Mouse (Mus musculus) heart, adult 8-10 months (tissue): ENCODE data around the gene Arid4a. TPM values are rescaled to one million over a fixed set of nuclear protein-coding genes. Genes with fewer than 3 reads are reported as not detected.

Source experiments
- DNase-seq: peaks from one replicate; pipeline ENCODE4 v3.0.0; 2022; ENCODE audit warnings: low spot score
- total RNA-seq, 4 experiments: library from RNA; stranded (reverse); gene quantifications; 2 replicates each; pipeline ENCODE4 v1.2.4; 2022

The Arid4a gene
- 10 to 100 TPM; 11.1 to 15.3 (median 13.1) TPM for total RNA-seq

GRCm38 (mm10) chr12:71015363-71016210 is at the start of gene Arid4a:
TSS of gene Arid4a (plus strand) at chr12:71015990.
- peak; percentile 100 for DNase-seq

DNA sequence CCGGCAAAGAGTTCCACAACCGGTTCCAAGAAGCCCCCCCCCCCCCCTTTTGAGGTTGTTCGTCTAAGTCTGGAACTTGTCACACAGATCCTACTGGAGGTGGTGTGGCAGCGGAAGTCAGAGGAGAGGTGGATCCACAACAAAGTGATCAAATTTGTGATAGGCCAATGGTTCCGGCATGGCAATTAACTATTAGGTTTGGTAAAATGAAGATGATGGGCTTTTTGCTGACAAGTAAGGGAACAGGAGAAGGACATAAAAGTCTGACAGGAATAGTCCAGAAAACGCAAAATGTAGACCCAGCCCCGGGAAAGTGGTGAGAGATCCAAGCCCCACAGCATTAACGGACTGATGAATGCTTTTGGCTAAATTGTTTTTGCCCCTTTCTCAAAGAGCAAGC is 48.2 kb upstream of the Arid4a start:
- DNase-seq = peak; percentile 21

GRCm38 (mm10) chr12:70968141-70968790 is 47.5 kb upstream of the Arid4a start:
- peak; percentile 85 for DNase-seq

DNA sequence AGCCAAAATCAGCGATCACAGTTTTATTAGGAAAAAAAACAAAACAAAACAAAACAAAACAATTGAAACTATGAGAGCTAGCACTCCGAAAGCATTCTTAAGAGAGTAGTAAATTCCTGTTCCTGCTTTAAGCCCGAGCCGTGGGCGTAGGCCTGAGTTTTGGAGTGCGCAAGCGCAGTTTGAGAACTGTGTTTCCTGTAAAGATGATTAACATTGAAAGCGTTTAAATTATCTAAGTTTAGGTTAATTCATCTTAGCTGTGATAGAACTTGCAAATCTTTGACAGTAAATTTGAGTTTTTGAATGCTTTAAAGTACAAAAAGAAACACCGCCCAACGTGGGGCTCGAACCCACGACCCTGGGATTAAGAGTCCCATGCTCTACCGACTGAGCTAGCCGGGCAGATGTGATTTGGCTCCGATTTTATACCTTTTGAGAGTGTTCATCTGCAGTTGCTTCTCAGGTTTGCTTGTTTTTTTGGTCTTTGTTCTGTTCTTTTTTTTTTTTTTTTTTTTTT is 46.9 kb upstream of the Arid4a start:
- peak; percentile 93 for DNase-seq

- peak; percentile 69 for DNase-seq
These were observed 46.2 kb upstream of the Arid4a start for GRCm38 (mm10) chr12:70969485-70970184.

DNA sequence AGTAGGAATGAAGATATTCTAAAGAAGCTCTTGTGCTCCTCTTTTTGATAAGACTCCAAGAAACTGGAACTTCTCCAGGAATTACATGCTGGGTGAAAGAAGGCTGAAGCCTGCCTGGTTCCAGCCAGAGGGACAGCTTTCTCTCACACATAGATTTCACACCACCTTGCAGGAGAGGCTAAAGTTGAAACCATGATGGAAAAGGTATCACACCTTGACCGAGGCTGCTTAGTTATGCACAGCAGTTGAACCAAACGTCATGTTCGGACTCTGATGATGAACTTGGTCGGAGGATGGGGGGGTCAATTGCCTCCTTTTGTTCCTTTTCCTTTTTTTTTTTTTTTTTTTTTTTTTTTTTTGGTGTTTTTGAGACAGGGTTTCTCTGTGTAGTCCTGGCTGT is 42.0 kb upstream of the Arid4a start:
- no peak for DNase-seq

GRCm38 (mm10) chr12:70974441-70975266 is 41.1 kb upstream of the Arid4a start, which contains the start of gene Psma3:
TSS of gene Psma3 (plus strand) at chr12:70974621.
- peak; percentile 92 for DNase-seq

DNA sequence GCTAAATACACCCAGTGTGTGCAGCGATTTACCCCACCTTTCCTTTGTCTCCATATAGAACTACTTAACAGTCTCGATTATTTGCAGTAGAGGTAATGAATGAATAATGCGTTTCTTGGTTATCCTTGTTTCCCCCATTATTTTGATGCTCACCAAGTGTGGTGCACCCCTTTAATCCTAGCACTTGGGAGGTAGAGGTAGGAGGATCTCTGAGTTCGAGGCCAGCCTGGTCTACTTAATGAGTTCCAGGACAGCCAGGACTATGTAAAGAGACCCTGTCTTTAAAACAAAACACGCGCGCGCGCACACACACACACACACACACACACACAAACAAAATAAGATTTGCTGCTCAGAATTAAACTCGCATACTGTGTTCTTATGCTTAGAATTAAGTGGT is 40.4 kb upstream of the Arid4a start:
- no peak for DNase-seq

- DNase-seq = no peak
These were observed 39.9 kb upstream of the Arid4a start for GRCm38 (mm10) chr12:70975891-70976290.

DNA sequence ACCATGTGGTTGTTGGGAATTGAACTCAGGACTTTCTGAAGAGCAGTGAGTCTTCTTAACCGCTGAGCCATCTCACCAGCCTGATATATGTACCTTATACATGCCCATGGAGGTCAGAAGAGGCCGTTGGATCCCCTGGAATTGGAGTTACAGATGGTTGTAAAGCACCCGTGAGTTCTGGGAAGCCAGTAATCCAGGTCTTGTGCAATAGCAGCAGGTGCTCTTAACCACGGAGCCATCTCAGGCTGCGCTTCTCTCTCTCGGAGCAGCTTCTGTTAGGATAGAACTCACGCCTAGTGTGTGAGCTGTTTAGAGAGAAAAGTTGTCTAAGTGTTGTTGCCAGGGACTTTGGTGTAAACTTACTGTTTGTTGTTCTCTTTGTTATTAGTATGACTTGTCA is 37.4 kb upstream of the Arid4a start:
- no peak for DNase-seq

DNA sequence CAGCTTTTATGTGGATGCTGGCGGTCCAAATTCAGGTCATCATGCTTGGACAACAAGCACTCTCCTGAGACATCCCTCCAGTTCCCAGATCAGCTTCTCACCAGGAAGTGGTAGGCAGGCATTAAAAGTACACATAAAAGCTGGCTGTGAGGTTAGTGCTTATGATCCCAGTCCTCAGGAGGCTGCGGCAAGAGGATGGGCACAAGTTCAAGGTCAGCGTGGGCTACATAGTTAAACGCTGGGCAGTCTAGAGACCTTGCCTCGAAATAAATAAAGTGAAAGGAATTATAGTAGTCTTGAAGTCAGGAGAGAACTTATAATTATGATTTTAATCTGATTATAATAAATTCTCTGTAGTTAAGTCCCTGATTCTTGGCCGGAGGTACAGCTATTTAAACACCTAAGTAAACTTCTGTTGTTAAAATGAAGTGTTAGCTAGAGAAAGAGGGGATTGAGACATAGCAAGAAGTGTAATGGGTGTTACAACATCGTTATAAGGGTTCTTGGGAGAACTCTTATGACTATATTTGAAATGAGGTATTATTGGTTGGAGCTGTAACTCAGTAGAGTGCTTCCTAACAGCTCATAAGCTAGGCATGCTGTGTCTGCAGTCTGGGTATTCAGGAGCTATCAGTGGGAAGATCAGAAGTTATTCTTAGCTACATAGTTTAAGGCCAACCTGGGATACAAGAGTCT is 30.8 kb upstream of the Arid4a start:
- no peak for DNase-seq

- DNase-seq = no peak
These were observed 18.6 kb upstream of the Arid4a start for GRCm38 (mm10) chr12:70997225-70997624.

DNA sequence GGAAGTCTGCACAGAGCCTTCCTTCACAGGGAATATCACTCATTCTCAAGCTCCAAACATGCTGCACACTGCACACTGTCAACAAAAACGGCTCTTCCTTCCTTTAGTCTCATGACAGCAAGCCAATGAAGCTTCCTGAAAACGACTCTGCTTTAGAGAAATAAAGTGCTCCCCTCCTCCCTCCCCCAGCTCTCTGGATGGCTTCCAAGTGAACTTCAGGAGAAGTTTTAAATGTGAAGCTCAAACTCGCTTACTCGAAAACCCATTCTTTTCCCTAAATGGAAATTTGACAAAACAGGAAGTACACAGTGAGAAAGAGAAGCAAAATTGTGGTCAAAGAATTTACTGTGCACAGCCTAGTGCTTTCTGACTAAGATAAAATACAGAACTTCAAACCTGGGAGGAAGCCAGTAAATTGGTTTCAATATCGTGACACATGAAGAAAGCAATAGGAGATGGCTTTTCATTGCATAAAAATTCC is 16.3 kb upstream of the Arid4a start:
- peak; percentile 72 for DNase-seq

DNA sequence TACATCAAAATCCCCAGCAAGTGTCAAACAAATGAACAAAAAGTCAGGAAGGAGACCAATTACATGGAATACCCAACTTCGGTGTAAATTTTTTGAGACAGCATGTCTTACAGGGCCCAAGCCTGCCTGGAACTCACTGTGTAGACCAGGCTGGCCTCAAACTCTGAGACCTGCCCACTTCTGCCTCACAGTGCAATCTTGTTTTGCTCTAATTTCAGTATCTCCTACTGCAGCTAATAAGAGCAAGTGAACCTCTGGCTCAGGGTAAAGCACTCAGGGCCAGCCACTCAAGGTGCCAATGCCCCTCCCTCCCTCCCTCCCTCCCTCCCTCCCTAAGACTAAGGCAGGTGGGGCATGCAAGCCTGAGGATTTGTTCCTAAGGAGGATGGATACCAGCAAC is 15.4 kb upstream of the Arid4a start:
- no peak for DNase-seq

GRCm38 (mm10) chr12:71001456-71001855 is 14.3 kb upstream of the Arid4a start:
- no peak for DNase-seq

- DNase-seq = no peak
These were observed 11.9 kb upstream of the Arid4a start for GRCm38 (mm10) chr12:71003760-71004426.

DNA sequence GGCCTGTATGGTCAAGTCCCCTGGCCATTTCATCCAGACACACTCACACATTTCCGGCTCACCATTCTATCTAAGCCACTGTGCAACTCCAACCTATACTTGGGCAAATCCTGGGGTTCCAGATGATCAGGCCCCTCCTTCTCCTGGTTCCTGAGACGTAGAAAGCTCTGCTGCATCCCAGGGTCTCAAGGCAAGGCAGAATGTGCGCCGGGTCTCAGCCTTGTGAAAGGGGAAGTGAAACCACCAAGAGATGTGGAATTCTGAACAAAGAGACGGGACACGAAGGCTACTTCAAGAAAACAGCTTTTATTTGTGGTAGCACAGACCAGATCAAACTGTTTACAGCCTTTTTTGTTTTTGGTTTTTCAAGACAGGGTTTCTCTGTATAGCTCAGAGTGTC is 9.6 kb upstream of the Arid4a start:
- no peak for DNase-seq

GRCm38 (mm10) chr12:71006901-71007300 is 8.9 kb upstream of the Arid4a start:
- no peak for DNase-seq

- DNase-seq = peak; percentile 77
These were observed 6.0 kb upstream of the Arid4a start for GRCm38 (mm10) chr12:71009769-71010168.

GRCm38 (mm10) chr12:71014845-71015362 is 886 bp upstream of the Arid4a start:
- no peak for DNase-seq
